Mouse (Mus musculus) ES-Bruce4 (cell line): ENCODE measurements around the gene Runx2.

Experiments used
- CTCF ChIP-seq: IDR thresholded peaks from one replicate; pipeline ENCODE4 v1.8.1; 2011; ENCODE audit warnings: low read depth, low read length
- EP300 ChIP-seq: IDR thresholded peaks from 2 replicates; pipeline ENCODE4 v1.6.1; 2011; ENCODE audit warnings: low read depth, low read length; ENCODE audit not compliant: insufficient read depth
- POLR2A ChIP-seq: IDR thresholded peaks from one replicate; pipeline ENCODE4 v1.8.1; 2011; ENCODE audit warnings: low read length; ENCODE audit not compliant: insufficient read depth

DNA sequence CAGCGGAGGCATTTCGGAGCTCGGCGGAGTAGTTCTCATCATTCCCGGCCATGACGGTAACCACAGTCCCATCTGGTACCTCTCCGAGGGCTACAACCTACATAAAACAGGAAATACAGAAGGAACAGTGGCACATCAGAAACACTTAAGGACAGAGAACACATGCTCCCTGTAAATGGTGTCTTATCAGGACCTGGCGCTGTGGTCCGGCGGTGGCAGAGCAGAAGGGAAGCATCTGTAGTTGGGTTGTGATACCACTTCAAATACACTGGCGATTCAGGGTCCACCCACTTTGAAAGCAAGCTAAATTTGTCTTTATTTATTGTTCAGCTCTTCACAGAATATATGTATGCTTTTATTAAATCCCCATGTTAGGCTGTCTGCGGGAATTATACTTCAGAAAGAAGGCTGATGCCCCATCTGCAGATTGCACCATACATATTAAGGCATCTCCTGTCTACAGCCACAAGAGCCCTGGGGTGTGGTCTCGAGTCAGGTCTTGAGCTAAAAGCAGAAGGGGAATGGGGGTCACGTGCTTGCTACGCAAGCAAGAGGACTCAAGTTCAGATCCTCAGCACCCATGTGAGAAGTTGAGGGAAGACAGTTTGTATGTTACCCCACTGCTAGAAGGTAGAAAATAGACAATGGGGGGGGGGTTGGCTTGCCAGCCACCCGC lies 89.7 kb downstream of the Runx2 start:
- TF ChIP-seq POLR2A = no peak
- TF ChIP-seq CTCF = no peak
- TF ChIP-seq EP300 = no peak
